Mouse (Mus musculus): Measurements from ENCODE around the gene Gp5. TPM values are rescaled to one million over a fixed set of nuclear protein-coding genes. Genes with fewer than 3 reads are reported as not detected.
"Not testable (repeated sequence)": the region's sequence is repeated elsewhere in the genome, so short reads cannot be mapped to it uniquely, and the experiment has no call there.

The Gp5 gene
- polyA plus RNA-seq (2016; fragmentation: Nextera tagmentation; extraction: Ambion mirVana): 2.7 and 4.8 TPM in 2 replicates

DNA sequence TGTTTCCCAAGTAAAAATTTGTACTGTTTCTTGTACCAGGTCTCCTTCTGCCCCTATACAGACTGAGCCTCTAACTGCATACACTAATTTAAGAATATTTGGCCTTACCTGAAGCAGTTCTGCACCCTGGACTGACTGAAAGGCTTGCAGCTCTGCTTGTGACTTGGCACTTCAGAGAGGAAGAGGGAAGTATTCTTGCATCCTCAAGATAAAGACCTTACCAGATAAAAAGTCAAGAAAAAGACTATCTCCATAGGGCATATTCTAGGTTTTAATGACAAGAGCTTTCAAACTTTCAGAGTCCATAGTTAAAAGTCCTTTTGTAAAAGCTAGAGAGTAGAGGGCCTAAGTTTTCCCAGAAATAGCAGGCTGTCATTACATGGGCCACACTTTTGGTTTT lies at the start of gene Gp5:
Gene Gp5, minus strand, starts transcription at position 133 of the 400 bp plus-strand sequence.
- Histone ChIP-seq H3K4me2 (peak within 1 kb of the TSS; percentile 99), H3K36me3 (peaks cover 9% of the 10 kb centered on the region; the same call in 1 of the 2 replicates), H3K4me1 (replicated peaks) (peaks cover 19% of the 10 kb centered on the region), H3K27me3 (replicated peaks) (peaks cover 63% of the 10 kb centered on the region), H3K27ac (ENCODE audit: poor library complexity, severe bottlenecking) (no peak within 1 kb of the TSS), H3K9ac (peak within 1 kb of the TSS; percentile 50; the same call in 1 of the 2 replicates), H3K4me3 (peak within 1 kb of the TSS; percentile 61), H3K9me3 (replicated peaks) (no peaks in the 10 kb centered on the region)
- no peak for ATAC-seq (ENCODE audit: insufficient number of reproducible peaks, low FRiP score)

DNA sequence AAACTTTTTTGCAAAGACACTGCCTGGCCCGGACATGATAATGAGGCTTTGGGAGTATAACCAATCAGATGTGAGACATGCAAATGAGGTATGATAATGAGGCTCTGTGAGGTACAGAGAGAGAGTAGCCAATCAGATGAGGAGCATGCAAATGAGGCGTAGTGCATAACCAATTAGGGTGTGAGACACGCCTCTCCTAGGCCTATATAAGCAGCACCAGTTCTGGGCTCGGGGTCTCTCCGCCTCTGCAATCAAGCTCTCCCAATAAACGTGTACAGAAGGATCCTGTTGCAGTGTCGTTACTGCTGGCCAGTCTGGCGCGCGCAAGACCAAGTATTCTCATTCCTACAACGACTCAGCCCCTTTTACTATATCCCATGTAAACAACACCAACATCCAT lies 42.9 kb upstream of the Gp5 start:
- not testable (repeated sequence) for H3K9ac ChIP-seq; H3K27ac ChIP-seq (ENCODE audit: poor library complexity, severe bottlenecking); H3K4me1 ChIP-seq (replicated peaks); H3K4me2 ChIP-seq; H3K4me3 ChIP-seq; ATAC-seq (ENCODE audit: insufficient number of reproducible peaks, low FRiP score); H3K9me3 ChIP-seq (replicated peaks); H3K27me3 ChIP-seq (replicated peaks)
- peaks cover 29% of the 10 kb centered on the region for H3K36me3 ChIP-seq
- WGBS: 92% methylated on average over 11 of the region's 11 CpGs

DNA sequence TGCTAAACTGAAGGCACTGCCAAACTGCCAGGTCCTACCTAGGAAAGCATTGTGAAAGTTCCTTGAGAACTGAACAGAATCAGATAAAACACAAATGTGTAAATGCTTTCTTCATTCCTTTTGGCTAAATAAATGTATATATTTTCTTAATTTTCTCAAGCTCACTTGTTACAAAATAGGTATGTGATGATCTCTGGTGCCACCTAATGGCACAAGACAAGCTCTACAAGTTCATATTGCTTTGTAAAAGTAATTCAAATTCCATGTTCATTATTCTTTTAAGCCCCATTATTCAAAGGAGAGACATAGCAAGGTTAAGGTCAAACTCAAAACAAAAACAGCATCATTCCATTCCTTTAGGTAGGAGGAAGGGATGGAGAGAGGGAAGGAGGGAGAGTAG lies 3.7 kb upstream of the Gp5 start:
- no peak overlapping the region for H3K27ac ChIP-seq (ENCODE audit: poor library complexity, severe bottlenecking)
- no peak for ATAC-seq (ENCODE audit: insufficient number of reproducible peaks, low FRiP score)
- H3K27me3 ChIP-seq (replicated peaks): peaks cover 30% of the 10 kb centered on the region
- H3K36me3 ChIP-seq: peaks cover 17% of the 10 kb centered on the region; the same call in 1 of the 2 replicates
- H3K4me2 ChIP-seq: no peak overlapping the region
- peaks cover 6% of the 10 kb centered on the region for H3K4me1 ChIP-seq (replicated peaks)
- no peak overlapping the region for H3K9ac ChIP-seq
- H3K9me3 ChIP-seq (replicated peaks): no peaks in the 10 kb centered on the region
- H3K4me3 ChIP-seq: no peak overlapping the region

DNA sequence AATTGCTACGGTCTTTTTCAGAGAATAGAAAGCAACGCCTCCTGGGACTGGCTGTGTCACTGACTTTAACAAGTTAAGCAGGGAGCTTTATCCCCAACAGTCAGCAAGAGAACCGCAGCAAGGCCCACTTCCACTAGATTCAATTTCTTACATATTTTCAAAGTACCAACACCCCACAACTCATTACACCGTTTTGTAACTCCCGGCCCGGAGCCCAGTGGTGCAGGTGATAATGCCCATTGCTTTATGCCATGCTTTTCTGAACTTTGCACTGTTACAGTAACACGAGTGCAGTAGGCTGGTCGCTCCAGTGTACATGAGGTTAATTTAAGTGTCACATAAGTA lies 436 bp downstream of the Gp5 start:
- peaks cover 63% of the 10 kb centered on the region for H3K27me3 ChIP-seq (replicated peaks)
- H3K9me3 ChIP-seq (replicated peaks): no peaks in the 10 kb centered on the region
- no peak overlapping the region for H3K27ac ChIP-seq (ENCODE audit: poor library complexity, severe bottlenecking)
- no peak for ATAC-seq (ENCODE audit: insufficient number of reproducible peaks, low FRiP score)
- peaks cover 6% of the 10 kb centered on the region; the same call in 1 of the 2 replicates for H3K36me3 ChIP-seq
- no peak overlapping the region for H3K9ac ChIP-seq
- 55% methylated on average over 8 of the region's 8 CpGs for WGBS
- peaks cover 19% of the 10 kb centered on the region for H3K4me1 ChIP-seq (replicated peaks)
- H3K4me3 ChIP-seq: no peak overlapping the region; the same call in 1 of the 2 replicates
- no peak overlapping the region for H3K4me2 ChIP-seq

DNA sequence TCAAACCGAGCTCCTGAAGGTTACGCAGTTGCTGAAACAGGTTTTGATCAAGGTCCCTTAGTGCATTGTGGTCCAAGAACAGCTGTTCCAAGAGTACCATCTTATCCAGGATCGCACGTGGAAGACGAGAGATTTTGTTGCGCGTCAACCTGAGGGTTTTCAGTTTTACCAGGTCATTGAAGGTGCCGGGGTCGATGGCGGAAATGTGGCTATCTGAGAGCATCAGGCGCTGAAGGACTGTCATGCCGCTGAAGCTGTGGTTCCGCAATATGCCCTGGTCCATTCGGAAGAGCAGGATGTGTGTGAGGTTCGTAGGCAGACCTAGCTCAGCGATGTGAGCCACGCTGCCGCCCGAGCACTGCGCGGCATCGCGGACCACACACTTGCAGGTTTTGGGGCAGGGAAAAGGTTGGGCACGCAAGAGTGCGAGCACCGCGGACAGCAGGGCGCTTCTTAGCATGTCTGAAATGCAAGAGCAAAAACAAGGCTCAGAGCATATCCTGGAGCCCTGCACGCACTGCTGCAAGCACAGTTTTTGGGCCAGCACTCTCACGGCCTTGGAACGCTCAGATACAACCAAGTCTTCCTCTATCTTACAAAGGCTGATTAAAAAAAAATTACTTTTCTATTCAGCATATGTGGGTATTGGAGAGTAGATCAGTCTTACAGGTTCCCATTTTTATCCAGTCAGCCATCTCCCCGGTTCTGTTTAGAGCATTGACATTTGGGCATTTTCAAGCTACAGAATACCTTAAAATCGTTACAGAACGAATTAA lies 996 bp downstream of the Gp5 start:
- no peaks in the 10 kb centered on the region for H3K9me3 ChIP-seq (replicated peaks)
- ATAC-seq (ENCODE audit: insufficient number of reproducible peaks, low FRiP score): no peak
- peak overlapping the region; percentile 50 for H3K9ac ChIP-seq
- H3K27ac ChIP-seq (ENCODE audit: poor library complexity, severe bottlenecking): no peak overlapping the region
- H3K27me3 ChIP-seq (replicated peaks): peaks cover 65% of the 10 kb centered on the region
- peaks cover 2% of the 10 kb centered on the region; the same call in 1 of the 2 replicates for H3K36me3 ChIP-seq
- H3K4me1 ChIP-seq (replicated peaks): peaks cover 19% of the 10 kb centered on the region
- 5% methylated on average over 34 of the region's 34 CpGs for WGBS
- peak overlapping the region; percentile 61 for H3K4me3 ChIP-seq
- peak overlapping the region; percentile 99 for H3K4me2 ChIP-seq

DNA sequence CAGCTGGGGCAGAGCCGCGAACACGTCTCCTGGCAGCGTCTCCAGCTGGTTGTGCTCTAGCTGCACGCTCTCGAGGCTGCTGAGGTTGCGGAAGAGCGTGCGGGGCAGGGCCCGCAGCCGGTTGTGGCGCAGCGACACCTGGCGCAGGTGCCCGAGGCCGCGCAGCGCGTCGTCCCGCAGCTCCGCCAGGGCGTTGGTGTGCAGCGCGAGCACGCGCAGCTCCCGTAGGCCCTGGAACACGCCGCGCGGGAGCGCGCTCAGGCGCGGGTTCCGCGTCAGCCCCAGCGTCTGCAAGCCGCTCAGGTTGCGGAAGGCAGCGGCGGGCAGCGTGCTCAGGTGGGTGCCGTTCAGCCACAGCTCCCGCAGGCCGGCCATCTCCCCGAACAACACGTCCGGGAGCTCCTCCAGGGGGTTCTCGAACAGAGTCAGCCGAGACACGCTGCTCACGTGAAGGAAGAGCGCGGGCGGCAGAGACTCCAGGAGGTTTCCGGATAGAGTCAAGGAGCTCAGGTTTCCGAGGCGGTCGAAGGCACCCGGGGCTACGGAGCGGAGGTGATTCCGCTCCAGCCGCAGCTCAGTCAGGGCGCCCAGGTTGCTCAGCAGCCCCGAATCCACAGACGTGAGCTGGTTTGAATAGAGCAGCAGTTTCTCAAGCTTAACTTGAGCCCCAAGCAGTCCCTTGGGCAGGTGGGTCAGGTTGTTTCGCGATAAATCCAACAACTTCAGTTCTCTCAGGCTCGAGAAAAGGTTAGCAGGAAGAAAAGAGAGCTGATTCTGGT lies 1.8 kb downstream of the Gp5 start:
- Histone ChIP-seq H3K36me3 (no peaks in the 10 kb centered on the region), H3K27me3 (replicated peaks) (peaks cover 72% of the 10 kb centered on the region), H3K9me3 (replicated peaks) (no peaks in the 10 kb centered on the region), H3K9ac (peak overlapping the region; percentile 70), H3K4me3 (peak overlapping the region; percentile 61), H3K4me1 (replicated peaks) (peaks cover 19% of the 10 kb centered on the region), H3K4me2 (peak overlapping the region; percentile 99), H3K27ac (ENCODE audit: poor library complexity, severe bottlenecking) (no peak overlapping the region)
- no peak; the same call in 1 of the 2 replicates for ATAC-seq (ENCODE audit: insufficient number of reproducible peaks, low FRiP score)
- under 1% methylated on average over 72 of the region's 72 CpGs for WGBS

DNA sequence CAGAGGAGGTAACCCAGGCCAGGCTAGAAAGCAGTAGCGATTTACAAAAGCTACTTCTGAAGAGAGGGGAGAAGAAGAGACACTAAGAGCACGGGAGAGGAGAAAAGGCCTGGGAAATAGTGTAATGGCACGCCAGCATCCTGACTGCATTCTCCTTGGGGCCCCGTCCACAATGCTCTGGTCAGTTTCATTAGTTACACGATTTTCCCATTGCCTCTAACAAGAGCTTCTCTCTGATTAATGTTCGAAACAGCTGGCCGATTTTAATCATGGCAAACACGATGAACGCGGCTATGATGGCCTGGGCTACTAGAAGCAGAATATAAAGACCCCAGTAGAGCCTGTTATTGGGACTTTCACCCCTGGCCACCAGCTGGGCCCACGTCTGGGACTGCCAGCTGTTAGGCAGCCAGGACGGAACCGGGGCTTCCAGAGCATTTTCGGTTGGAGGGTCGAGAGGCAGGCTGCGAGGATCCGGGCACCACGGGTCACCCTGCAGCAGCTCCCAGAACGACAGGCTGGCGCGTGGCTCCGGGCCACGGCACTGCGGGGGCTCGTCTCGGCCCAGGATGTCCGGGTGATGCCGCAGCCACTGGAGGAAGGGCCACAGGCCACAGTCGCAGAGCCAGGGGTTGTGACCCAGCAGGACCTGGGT lies 2.5 kb downstream of the Gp5 start:
- peak overlapping the region; percentile 99 for H3K4me2 ChIP-seq
- peak overlapping the region; percentile 61 for H3K4me3 ChIP-seq
- H3K27me3 ChIP-seq (replicated peaks): peaks cover 78% of the 10 kb centered on the region
- no peak for ATAC-seq (ENCODE audit: insufficient number of reproducible peaks, low FRiP score)
- H3K27ac ChIP-seq (ENCODE audit: poor library complexity, severe bottlenecking): no peak overlapping the region
- 15% methylated on average over 29 of the region's 29 CpGs for WGBS
- H3K4me1 ChIP-seq (replicated peaks): peaks cover 19% of the 10 kb centered on the region
- no peaks in the 10 kb centered on the region for H3K9me3 ChIP-seq (replicated peaks)
- peak overlapping the region; percentile 70 for H3K9ac ChIP-seq
- no peaks in the 10 kb centered on the region for H3K36me3 ChIP-seq

DNA sequence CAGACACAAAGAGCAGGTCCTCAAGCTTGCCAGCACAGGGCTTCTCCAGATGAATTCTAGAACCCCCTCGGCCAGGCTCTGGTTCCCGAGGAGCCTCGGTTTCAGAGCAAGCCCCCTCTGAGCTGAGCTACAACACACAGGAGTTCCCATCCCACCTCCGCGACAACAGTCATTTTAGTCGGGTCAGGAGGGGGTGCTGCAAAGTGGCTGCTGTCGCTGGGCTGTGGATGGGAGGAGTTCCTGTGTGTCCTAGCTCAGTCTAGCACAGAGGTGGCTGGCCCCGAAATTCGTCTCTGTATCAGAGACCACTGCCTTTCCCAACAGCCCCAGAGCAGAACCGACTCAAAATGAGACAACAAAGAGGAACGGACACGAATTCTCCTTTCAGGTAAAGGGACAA lies 3.3 kb downstream of the Gp5 start:
- 47% methylated on average over 12 of the region's 12 CpGs for WGBS
- Histone ChIP-seq H3K27me3 (replicated peaks) (peaks cover 85% of the 10 kb centered on the region), H3K4me1 (replicated peaks) (peaks cover 19% of the 10 kb centered on the region), H3K4me2 (no peak overlapping the region), H3K4me3 (no peak overlapping the region), H3K27ac (ENCODE audit: poor library complexity, severe bottlenecking) (no peak overlapping the region), H3K9me3 (replicated peaks) (no peaks in the 10 kb centered on the region), H3K9ac (no peak overlapping the region), H3K36me3 (no peaks in the 10 kb centered on the region)
- no peak for ATAC-seq (ENCODE audit: insufficient number of reproducible peaks, low FRiP score)

DNA sequence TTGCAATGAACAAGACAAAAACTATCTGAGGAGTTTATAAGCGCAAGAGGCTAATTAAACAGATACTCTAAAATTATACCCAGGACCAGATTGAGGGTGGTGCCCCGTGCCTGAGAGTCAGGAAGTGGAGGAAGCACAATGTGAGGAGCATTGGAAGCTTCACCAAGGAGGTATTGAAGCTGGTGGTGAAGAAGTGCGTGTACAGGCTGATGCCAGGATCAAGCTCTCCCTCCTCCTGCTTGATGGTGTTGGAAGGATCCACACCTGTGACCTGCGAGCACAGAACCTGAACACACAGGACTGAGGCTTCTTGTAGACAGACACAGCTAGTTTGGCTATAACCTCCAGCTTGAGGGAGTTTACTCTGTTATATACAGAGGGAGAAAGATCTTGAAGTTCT lies 4.5 kb downstream of the Gp5 start:
- H3K4me3 ChIP-seq: no peak overlapping the region
- no peak for ATAC-seq (ENCODE audit: insufficient number of reproducible peaks, low FRiP score)
- H3K4me2 ChIP-seq: no peak overlapping the region
- 87% methylated on average over 4 of the region's 4 CpGs for WGBS
- no peaks in the 10 kb centered on the region for H3K36me3 ChIP-seq
- no peak overlapping the region for H3K27ac ChIP-seq (ENCODE audit: poor library complexity, severe bottlenecking)
- no peak overlapping the region for H3K9ac ChIP-seq
- peaks cover 19% of the 10 kb centered on the region for H3K4me1 ChIP-seq (replicated peaks)
- no peaks in the 10 kb centered on the region for H3K9me3 ChIP-seq (replicated peaks)
- peaks cover 86% of the 10 kb centered on the region for H3K27me3 ChIP-seq (replicated peaks)

DNA sequence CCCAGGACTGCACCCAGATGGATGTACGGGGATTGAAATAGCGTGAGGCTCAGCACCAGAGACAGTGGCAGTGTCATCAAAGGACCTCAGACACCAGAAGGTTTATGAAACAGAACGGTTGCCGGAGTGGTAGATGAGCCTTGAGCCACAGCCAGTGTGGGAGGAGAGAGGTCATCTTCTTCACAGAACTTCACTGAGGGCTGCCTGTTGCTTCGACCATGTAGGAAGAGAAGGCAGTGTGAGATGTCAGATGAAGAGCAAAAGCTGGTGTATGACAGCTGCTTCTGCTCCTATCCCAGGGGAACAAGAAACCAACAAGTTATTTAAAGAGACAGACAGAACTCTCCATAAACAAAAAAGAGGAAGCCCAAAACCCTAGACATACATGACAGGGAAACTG lies 6.3 kb downstream of the Gp5 start:
- Histone ChIP-seq H3K9me3 (replicated peaks) (no peaks in the 10 kb centered on the region), H3K27me3 (replicated peaks) (peaks cover 70% of the 10 kb centered on the region), H3K27ac (ENCODE audit: poor library complexity, severe bottlenecking) (no peak overlapping the region), H3K9ac (no peak overlapping the region), H3K4me3 (no peak overlapping the region), H3K36me3 (no peaks in the 10 kb centered on the region), H3K4me1 (replicated peaks) (peaks cover 13% of the 10 kb centered on the region), H3K4me2 (no peak overlapping the region)
- ATAC-seq (ENCODE audit: insufficient number of reproducible peaks, low FRiP score): no peak
- WGBS: 70% methylated on average over 5 of the region's 5 CpGs

DNA sequence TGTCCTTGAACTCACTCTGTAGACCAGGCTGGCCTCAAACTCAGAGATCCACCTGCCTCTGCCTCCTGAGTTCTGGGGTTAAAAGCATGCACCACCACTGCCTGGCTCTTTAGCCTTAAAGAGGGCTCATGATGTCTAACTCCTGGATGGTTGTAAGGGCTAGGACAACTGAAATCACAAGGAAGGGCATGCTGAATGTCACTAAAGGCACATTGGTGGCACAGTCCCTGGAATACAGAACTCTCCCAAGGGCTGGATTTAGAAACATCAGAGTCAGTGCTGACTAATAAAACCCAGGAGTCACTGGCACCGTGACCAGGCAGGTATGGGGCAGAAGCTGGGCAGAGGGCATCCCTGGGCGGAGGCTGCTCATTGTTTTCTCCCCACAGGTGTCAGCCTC lies 7.2 kb downstream of the Gp5 start:
- no peak overlapping the region for H3K27ac ChIP-seq (ENCODE audit: poor library complexity, severe bottlenecking)
- no peaks in the 10 kb centered on the region for H3K9me3 ChIP-seq (replicated peaks)
- 86% methylated on average over 2 of the region's 2 CpGs for WGBS
- H3K4me2 ChIP-seq: no peak overlapping the region
- H3K4me1 ChIP-seq (replicated peaks): peaks cover 5% of the 10 kb centered on the region
- H3K4me3 ChIP-seq: no peak overlapping the region
- H3K36me3 ChIP-seq: no peaks in the 10 kb centered on the region
- H3K9ac ChIP-seq: no peak overlapping the region
- peaks cover 65% of the 10 kb centered on the region for H3K27me3 ChIP-seq (replicated peaks)
- ATAC-seq (ENCODE audit: insufficient number of reproducible peaks, low FRiP score): no peak

Data from heart, embryonic 12.5 days (tissue).